ENCODE assay signal across 36 mouse cellular contexts in genomic region chr17:25332321-25332720, GRCm38 (mm10). TPM values are rescaled to one million over a fixed set of nuclear protein-coding genes. Genes with fewer than 3 reads are reported as not detected.
DNase-seq lines count a peak whose midpoint lies in the region; ATAC-seq and TF ChIP-seq lines count a peak whose summit lies in the region.
"Had no signal": no experiment of that assay in that cellular context is flagged by ENCODE, and none has a peak within 500 bp of the region (broad histone marks: within the 10 kb centered on the region; RNA-seq: fewer than 3 reads in every experiment).

No protein-coding gene starts in this region.

- no peaks in the 10 kb centered on the region for H3K4me1 ChIP-seq in forebrain, postnatal 0 days (ENCODE audit: insufficient read depth)
- no peaks in the 10 kb centered on the region for H3K4me1 ChIP-seq in cerebellum, adult 2 months (ENCODE audit: control insufficient read depth, insufficient read depth, low read length)
- H3K4me1 ChIP-seq: forebrain, embryonic 10.5 days; forebrain, embryonic 13.5 days; heart, embryonic 10.5 days; heart, embryonic 13.5 days; hindbrain, embryonic 10.5 days; hindbrain, embryonic 13.5 days had no signal

- H3K4me2 ChIP-seq in forebrain, postnatal 0 days (ENCODE audit: low read depth): no peak overlapping the region
- H3K4me2 ChIP-seq: forebrain, embryonic 13.5 days; heart, embryonic 13.5 days; hindbrain, embryonic 13.5 days had no signal

- H3K4me3 ChIP-seq in forebrain, postnatal 0 days (ENCODE audit: low read depth, low read length): no peak overlapping the region
- H3K4me3 ChIP-seq in cerebellum, adult 2 months (replicated peaks; ENCODE audit: insufficient read depth, low read depth, low read length): no peak overlapping the region
- H3K4me3 ChIP-seq: forebrain, embryonic 10.5 days; forebrain, embryonic 13.5 days; gastrocnemius, adult 2 months; heart, adult 2 months; heart, embryonic 10.5 days; heart, embryonic 13.5 days; hindbrain, embryonic 10.5 days; hindbrain, embryonic 13.5 days had no signal

- intact Hi-C loops in heart, postnatal 14 days (cut with DNase I): no loop called here

- no peaks in the 10 kb centered on the region for H3K36me3 ChIP-seq in forebrain, postnatal 0 days (ENCODE audit: insufficient read depth)
- H3K36me3 ChIP-seq: forebrain, embryonic 10.5 days; G1E; heart, embryonic 10.5 days; heart, embryonic 13.5 days; hindbrain, embryonic 10.5 days; hindbrain, embryonic 13.5 days had no signal

- ATAC-seq in hematopoietic stem cell, adult 5-6 weeks (replicated peaks in 1 of 2; ENCODE audit: insufficient read depth in 1 of 2, low FRiP score in 2 of 2, low TSS enrichment in 1 of 2, low read depth in 1 of 2, poor library complexity in 2 of 2, severe bottlenecking in 2 of 2): peak; percentile 55 to 58; a peak in 3 of 4 replicates
- peak; percentile 78 for ATAC-seq in monocyte, adult 5-6 weeks (replicated peaks; ENCODE audit: insufficient number of reproducible peaks, low FRiP score, low TSS enrichment, poor library complexity, severe bottlenecking)
- ATAC-seq in forebrain, postnatal 0 days: no peak
- ATAC-seq: forebrain, embryonic 13.5 days; forebrain, embryonic 16.5 days; hindbrain, embryonic 16.5 days; Patski had no signal

- TF ChIP-seq CTCF in forebrain, postnatal 0 days (IDR thresholded peaks at IDR 0.05; ENCODE audit: low read depth): no peak
- TF ChIP-seq CTCF in cerebellum, adult 2 months (IDR thresholded peaks at IDR 0.05; ENCODE audit: borderline replicate concordance, insufficient read depth, low read depth, low read length): no peak

- 87% methylated on average over 9 of the region's 9 CpGs for WGBS in forebrain, postnatal 0 days
- 72% methylated on average over 9 of the region's 9 CpGs for WGBS in cerebellum, adult 2 months

- TF ChIP-seq POLR2A in cerebellum, adult 2 months (IDR thresholded peaks at IDR 0.05; ENCODE audit: borderline replicate concordance, insufficient read depth, low read length): no peak

- H3K27me3 ChIP-seq in forebrain, postnatal 0 days (ENCODE audit: insufficient read depth, low read length): no peaks in the 10 kb centered on the region; the same call in 1 of the 2 replicates
- H3K27me3 ChIP-seq in cerebellum, adult 2 months (ENCODE audit: control insufficient read depth, insufficient read depth, low read length): no peaks in the 10 kb centered on the region

- peak; percentile 61 for DNase-seq in heart, adult 11 months
- DNase-seq in heart, postnatal 14 days: no peak
- peak; percentile 69 for DNase-seq in 416B (ENCODE audit: low read depth)
- no peak for DNase-seq in forebrain, postnatal 0 days
- no peak for DNase-seq in cerebellum, adult 2 months
- DNase-seq: adrenal gland, postnatal 10 days; adrenal gland, postnatal 36 days; B cell, adult 2 months; cerebellum, adult 18-20 months; cerebellum, adult 9-11 months; cerebellum, postnatal 25 days; embryo, embryonic 11 days; gastrocnemius, adult 2 months; gastrocnemius, postnatal 14 days; heart, adult 2 months had no signal

- no peak overlapping the region for H3K27ac ChIP-seq in forebrain, postnatal 0 days (ENCODE audit: low read depth, low read length)
- H3K27ac ChIP-seq in cerebellum, adult 2 months (ENCODE audit: insufficient read depth, low read length): no peak overlapping the region
- H3K27ac ChIP-seq: forebrain, embryonic 10.5 days; forebrain, embryonic 13.5 days; gastrocnemius, adult 2 months; heart, adult 2 months; heart, embryonic 10.5 days; heart, embryonic 13.5 days; hindbrain, embryonic 10.5 days; hindbrain, embryonic 13.5 days had no signal

- H3K9me3 ChIP-seq in forebrain, postnatal 0 days (ENCODE audit: low read length): no peaks in the 10 kb centered on the region
- H3K9me3 ChIP-seq: forebrain, embryonic 10.5 days; forebrain, embryonic 13.5 days; G1E; heart, embryonic 10.5 days; heart, embryonic 13.5 days; hindbrain, embryonic 10.5 days; hindbrain, embryonic 13.5 days had no signal

- H3K9ac ChIP-seq in forebrain, postnatal 0 days: no peak overlapping the region
- H3K9ac ChIP-seq: forebrain, embryonic 13.5 days; heart, embryonic 13.5 days had no signal

RNA-seq across cellular contexts. Expression of gene Tpsab1, which starts 13.0 kb away (rescaled TPM):
- 1 to 10 TPM; 2.3 to 2.6 TPM for total RNA-seq in heart, postnatal 14 days (2021)
- not detected in 2 replicates for total RNA-seq in hematopoietic stem cell, adult 5-6 weeks (2017)
- total RNA-seq in monocyte, adult 5-6 weeks (2017): not detected in 3 replicates
- not detected in 2 replicates for total RNA-seq in forebrain, postnatal 0 days (2014; rRNA removed)
- 0.13 TPM in 1 of 2 replicates, not detected in the other for polyA plus RNA-seq in forebrain, postnatal 0 days (2015; fragmentation: Nextera tagmentation; extraction: Ambion mirVana)
- polyA plus RNA-seq in cerebellum, adult 2 months (2012; rRNA removed): not detected in 2 replicates
- total RNA-seq: CH12.LX had no signal
- polyA plus RNA-seq: cortical plate, adult 2 months; embryonic facial prominence, embryonic 11.5 days; forebrain, embryonic 10.5 days; forebrain, embryonic 13.5 days; forebrain, embryonic 16.5 days; frontal cortex, adult 2 months; heart, embryonic 10.5 days; heart, embryonic 13.5 days; hindbrain, embryonic 10.5 days; hindbrain, embryonic 16.5 days; Patski had no signal

RNA-seq across cellular contexts. Expression of gene Prss29, which starts 13.9 kb away (rescaled TPM):
- not detected for total RNA-seq in heart, postnatal 14 days (2021)
- total RNA-seq in hematopoietic stem cell, adult 5-6 weeks (2017): not detected in 2 replicates
- total RNA-seq in monocyte, adult 5-6 weeks (2017): not detected in 3 replicates
- not detected in 2 replicates for total RNA-seq in forebrain, postnatal 0 days (2014; rRNA removed)
- polyA plus RNA-seq in forebrain, postnatal 0 days (2015; fragmentation: Nextera tagmentation; extraction: Ambion mirVana): not detected in 2 replicates
- polyA plus RNA-seq in cerebellum, adult 2 months (2012; rRNA removed): not detected in 2 replicates
- total RNA-seq: adrenal gland, adult 18-20 months; adrenal gland, postnatal 10 days; adrenal gland, postnatal 36 days; CH12.LX; G1E; gastrocnemius, adult 2 months; gastrocnemius, postnatal 14 days; gastrocnemius, postnatal 4 days; heart, adult 2 months; heart, postnatal 25 days had no signal
- polyA plus RNA-seq: cortical plate, adult 2 months; embryonic facial prominence, embryonic 11.5 days; embryonic facial prominence, embryonic 14.5 days; forebrain, embryonic 10.5 days; forebrain, embryonic 13.5 days; forebrain, embryonic 16.5 days; frontal cortex, adult 2 months; G1E; heart, adult 2 months; heart, embryonic 10.5 days; heart, embryonic 13.5 days; heart, embryonic 16.5 days; hindbrain, embryonic 10.5 days; hindbrain, embryonic 13.5 days; hindbrain, embryonic 16.5 days; Patski had no signal

RNA-seq across cellular contexts. Expression of gene Prss28, which starts 23.9 kb away (rescaled TPM):
- total RNA-seq in heart, postnatal 14 days (2021): not detected
- total RNA-seq in hematopoietic stem cell, adult 5-6 weeks (2017): not detected in 2 replicates
- not detected in 3 replicates for total RNA-seq in monocyte, adult 5-6 weeks (2017)
- total RNA-seq in forebrain, postnatal 0 days (2014; rRNA removed): not detected in 2 replicates
- not detected in 2 replicates for polyA plus RNA-seq in forebrain, postnatal 0 days (2015; fragmentation: Nextera tagmentation; extraction: Ambion mirVana)
- not detected in 2 replicates for polyA plus RNA-seq in cerebellum, adult 2 months (2012; rRNA removed)
- total RNA-seq: adrenal gland, adult 18-20 months; adrenal gland, postnatal 10 days; adrenal gland, postnatal 36 days; CH12.LX; gastrocnemius, adult 2 months; gastrocnemius, postnatal 14 days; gastrocnemius, postnatal 4 days; heart, adult 2 months; heart, postnatal 25 days had no signal
- polyA plus RNA-seq: cortical plate, adult 2 months; embryonic facial prominence, embryonic 11.5 days; embryonic facial prominence, embryonic 14.5 days; forebrain, embryonic 10.5 days; forebrain, embryonic 13.5 days; forebrain, embryonic 16.5 days; frontal cortex, adult 2 months; G1E; heart, adult 2 months; heart, embryonic 10.5 days; heart, embryonic 13.5 days; heart, embryonic 16.5 days; hindbrain, embryonic 10.5 days; hindbrain, embryonic 13.5 days; hindbrain, embryonic 16.5 days; Patski had no signal

RNA-seq across cellular contexts. Expression of gene Tpsb2, which starts 33.8 kb away (rescaled TPM):
- total RNA-seq in heart, postnatal 14 days (2021): 1 to 10 TPM; 5.2 to 5.7 TPM
- total RNA-seq in hematopoietic stem cell, adult 5-6 weeks (2017): not detected in 2 replicates
- not detected in 3 replicates for total RNA-seq in monocyte, adult 5-6 weeks (2017)
- total RNA-seq in forebrain, postnatal 0 days (2014; rRNA removed): 0.33 and 1.4 TPM in 2 replicates
- polyA plus RNA-seq in forebrain, postnatal 0 days (2015; fragmentation: Nextera tagmentation; extraction: Ambion mirVana): 3.8 and 4.2 TPM in 2 replicates
- 0.16 TPM in 1 of 2 replicates, not detected in the other for polyA plus RNA-seq in cerebellum, adult 2 months (2012; rRNA removed)
- total RNA-seq: CH12.LX had no signal
- polyA plus RNA-seq: embryonic facial prominence, embryonic 11.5 days; forebrain, embryonic 10.5 days; forebrain, embryonic 13.5 days; forebrain, embryonic 16.5 days; frontal cortex, adult 2 months; G1E; heart, embryonic 10.5 days; heart, embryonic 13.5 days; hindbrain, embryonic 10.5 days; Patski had no signal

RNA-seq across cellular contexts. Expression of gene Prss34, which starts 34.1 kb away (rescaled TPM):
- under 1 TPM; 0.53 to 0.54 TPM for total RNA-seq in heart, postnatal 14 days (2021)
- 10.8 and 48.7 TPM in 2 replicates for total RNA-seq in hematopoietic stem cell, adult 5-6 weeks (2017)
- total RNA-seq in monocyte, adult 5-6 weeks (2017): 2.8 TPM in 1 of 3 replicates, not detected in the others
- total RNA-seq in forebrain, postnatal 0 days (2014; rRNA removed): not detected in 2 replicates
- polyA plus RNA-seq in forebrain, postnatal 0 days (2015; fragmentation: Nextera tagmentation; extraction: Ambion mirVana): not detected in 2 replicates
- not detected in 2 replicates for polyA plus RNA-seq in cerebellum, adult 2 months (2012; rRNA removed)
- total RNA-seq: CH12.LX, G1E had no signal
- polyA plus RNA-seq: cortical plate, adult 2 months; embryonic facial prominence, embryonic 11.5 days; forebrain, embryonic 10.5 days; forebrain, embryonic 13.5 days; forebrain, embryonic 16.5 days; frontal cortex, adult 2 months; G1E; heart, embryonic 10.5 days; hindbrain, embryonic 10.5 days; hindbrain, embryonic 13.5 days; hindbrain, embryonic 16.5 days; Patski had no signal

Comparison
In these comparisons a context has a peak if more than half of its experiments do, and no peak if none do; other contexts are left out.
1. DNase-seq: peak in heart, adult 11 months (single experiment) and 416B (single experiment); none in heart, postnatal 14 days (0 of 2), forebrain, postnatal 0 days (single experiment) and cerebellum, adult 2 months (0 of 2).